Mouse (Mus musculus) CH12.LX (cell line): ENCODE measurements around the gene Tigd3.

Source experiments
- CTCF ChIP-seq, 2 experiments: IDR thresholded peaks in 1 of 2; conservative IDR thresholded peaks in 1 of 2; 2 replicates each; pipeline ENCODE4 v1.5.1; 2011 to 2012; ENCODE audit warnings: low read depth in 2 of 2, low read length in 2 of 2, improper control_type of control experiment in 1 of 2, inconsistent platforms in 1 of 2, mild to moderate bottlenecking in 1 of 2, moderate library complexity in 1 of 2
- ELF1 ChIP-seq: IDR thresholded peaks from 2 replicates; pipeline ENCODE4 v1.6.1; 2014; ENCODE audit warnings: low read depth, mild to moderate bottlenecking, inconsistent platforms, low read length, improper control_type of control experiment
- POLR2A ChIP-seq: IDR thresholded peaks from 2 replicates; pipeline ENCODE4 v1.6.1; 2011; ENCODE audit warnings: low read depth, mild to moderate bottlenecking, improper control_type of control experiment, low read length
- TCF12 ChIP-seq: IDR thresholded peaks from 2 replicates; pipeline ENCODE4 v1.6.1; 2014; ENCODE audit warnings: low read depth, mild to moderate bottlenecking, inconsistent platforms, low read length, improper control_type of control experiment

GRCm38 (mm10) chr19:5923990-5924712, 30.2 kb upstream of the Tigd3 start:
- TF ChIP-seq ELF1 (no peak), CTCF (conservative IDR thresholded peaks at IDR 0.05 in 1 of 2, IDR thresholded peaks at IDR 0.05 in 1 of 2; ENCODE audit: low read depth in 2 of 2, low read length in 2 of 2) (peak; percentile 14 to 93; a peak in 2 of 4 replicates), TCF12 (peak; percentile 44; the same call in 1 of the 2 replicates), POLR2A (no peak)
